Mouse (Mus musculus): ENCODE measurements at regions not wholly inside any gene's neighbourhood (a gene's known extent, or its start where the extent isn't known, plus 50 kb on each side); places are given as distances from the start of the nearest gene placed in this dataset.

DNA sequence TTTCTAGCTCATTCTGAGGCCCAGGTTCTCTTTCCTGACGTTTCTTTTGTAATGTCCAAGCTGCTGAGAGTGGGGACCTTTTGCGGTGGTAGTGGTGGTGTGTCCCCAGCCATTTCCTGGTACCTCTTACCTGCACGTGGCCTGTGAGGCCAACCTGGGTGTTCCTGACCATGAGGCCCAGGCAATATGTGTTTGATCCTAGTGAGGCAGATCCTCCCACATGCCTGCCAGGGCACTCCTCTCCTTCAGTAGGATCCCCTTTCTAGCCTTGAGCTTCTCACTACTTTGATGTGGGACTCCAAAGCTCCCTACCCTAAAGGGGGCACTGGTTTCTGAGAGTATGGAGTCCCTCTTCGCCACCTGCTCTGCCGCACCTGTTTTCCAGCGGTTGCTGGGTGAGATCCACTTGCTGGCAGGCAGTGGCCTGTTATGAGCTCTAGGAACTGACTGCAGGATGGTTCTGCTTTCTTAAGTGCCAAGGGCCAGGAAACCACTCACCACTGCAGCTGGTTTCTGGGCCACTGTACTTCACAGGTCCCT lies 90.6 kb downstream of the Asb1 start:
- no peak for TF ChIP-seq CTCF (IDR thresholded peaks at IDR 0.05; ENCODE audit: low read depth)
- TF ChIP-seq EP300 (IDR thresholded peaks at IDR 0.05; ENCODE audit: low read depth), result no peak
- DNase-seq (ENCODE audit: low spot score), result no peak
- ATAC-seq (ENCODE audit: insufficient read depth, low read depth), result no peak
- H3K27me3 ChIP-seq (ENCODE audit: control insufficient read depth, insufficient read depth, low read length), result no peaks in the 10 kb centered on the region
- no peaks in the 10 kb centered on the region; the same call in 1 of the 2 replicates for H3K4me1 ChIP-seq (ENCODE audit: control insufficient read depth, insufficient read depth)
- no peaks in the 10 kb centered on the region for H3K9me3 ChIP-seq (replicated peaks; ENCODE audit: control insufficient read depth, low read length)
- 77% methylated on average over 6 of the region's 6 CpGs for WGBS
- H3K4me2 ChIP-seq (ENCODE audit: low read depth, low read length), result no peak overlapping the region
- no peak overlapping the region for H3K27ac ChIP-seq (ENCODE audit: low read depth)
- H3K36me3 ChIP-seq (replicated peaks; ENCODE audit: control insufficient read depth, insufficient read depth, low read length), result no peaks in the 10 kb centered on the region
- H3K4me3 ChIP-seq (ENCODE audit: low read depth, low read length), result no peak overlapping the region
- H3K9ac ChIP-seq (replicated peaks; ENCODE audit: low read depth, low read length), result no peak overlapping the region

DNA sequence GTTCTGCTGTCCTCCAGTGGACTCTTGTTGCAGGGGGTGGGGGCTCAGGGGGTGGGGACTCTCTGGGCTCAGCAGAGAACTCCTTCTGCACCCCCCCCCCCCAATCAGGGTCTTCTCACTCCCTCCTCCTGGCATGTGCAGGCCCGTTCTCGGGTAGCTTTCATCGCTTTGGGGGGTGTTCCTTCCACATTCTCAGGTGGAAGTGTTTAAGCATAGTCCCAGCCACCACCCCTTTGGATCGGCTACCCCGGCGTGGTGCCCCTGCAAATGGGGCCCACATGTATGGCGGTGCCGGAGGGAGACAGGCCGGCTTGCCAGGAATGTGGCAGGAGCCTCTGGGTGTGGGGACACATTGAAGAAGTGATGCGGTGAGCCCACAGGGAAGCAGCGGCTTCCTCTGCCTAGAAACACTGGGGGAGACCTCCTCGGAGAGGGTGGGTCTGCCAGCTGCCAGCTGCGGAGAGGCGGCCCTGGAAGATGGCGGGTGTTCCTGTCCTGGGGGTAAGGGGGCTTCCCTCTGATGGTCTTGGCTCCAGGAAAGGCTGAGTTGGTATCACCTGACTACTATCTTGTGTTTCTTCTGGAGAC lies 92.7 kb downstream of the Asb1 start:
- Histone ChIP-seq H3K36me3 (replicated peaks; ENCODE audit: control insufficient read depth, insufficient read depth, low read length) (no peaks in the 10 kb centered on the region), H3K9me3 (replicated peaks; ENCODE audit: control insufficient read depth, low read length) (no peaks in the 10 kb centered on the region), H3K27me3 (ENCODE audit: control insufficient read depth, insufficient read depth, low read length) (no peaks in the 10 kb centered on the region), H3K4me2 (ENCODE audit: low read depth, low read length) (no peak overlapping the region), H3K4me1 (ENCODE audit: control insufficient read depth, insufficient read depth) (no peaks in the 10 kb centered on the region), H3K4me3 (ENCODE audit: low read depth, low read length) (no peak overlapping the region), H3K9ac (replicated peaks; ENCODE audit: low read depth, low read length) (no peak overlapping the region), H3K27ac (ENCODE audit: low read depth) (no peak overlapping the region)
- WGBS, result 86% methylated on average over 15 of the region's 15 CpGs
- ATAC-seq (ENCODE audit: insufficient read depth, low read depth), result no peak
- no peak for TF ChIP-seq EP300 (IDR thresholded peaks at IDR 0.05; ENCODE audit: low read depth)
- no peak for DNase-seq (ENCODE audit: low spot score)

DNA sequence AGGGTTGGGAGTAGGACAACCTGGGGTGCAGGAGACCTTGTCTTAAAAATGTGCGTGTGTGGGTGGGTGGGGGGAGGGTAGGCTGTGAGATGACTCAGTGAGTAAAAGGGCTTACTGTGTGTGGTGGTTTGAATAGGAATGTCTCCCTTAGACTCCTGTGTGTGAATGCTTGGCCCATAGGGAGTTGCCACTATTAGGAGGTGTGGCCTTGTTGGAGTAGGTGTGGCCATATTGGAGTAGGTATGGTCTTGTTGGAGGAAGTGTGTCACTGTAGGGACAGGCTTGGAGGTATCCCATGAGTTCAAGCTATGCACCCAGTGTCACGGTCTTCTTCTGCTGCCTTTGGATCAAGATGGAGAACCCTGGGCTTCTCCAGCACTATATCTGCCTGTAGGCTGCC lies 96.2 kb downstream of the Asb1 start:
- no peak overlapping the region for H3K27ac ChIP-seq (ENCODE audit: low read depth)
- ATAC-seq (ENCODE audit: insufficient read depth, low read depth), result no peak
- no peak overlapping the region for H3K9ac ChIP-seq (replicated peaks; ENCODE audit: low read depth, low read length)
- TF ChIP-seq EP300 (IDR thresholded peaks at IDR 0.05; ENCODE audit: low read depth), result no peak
- no peak for TF ChIP-seq CTCF (IDR thresholded peaks at IDR 0.05; ENCODE audit: low read depth)
- no peaks in the 10 kb centered on the region for H3K9me3 ChIP-seq (replicated peaks; ENCODE audit: control insufficient read depth, low read length)
- no peak for DNase-seq (ENCODE audit: low spot score)
- no peaks in the 10 kb centered on the region for H3K27me3 ChIP-seq (ENCODE audit: control insufficient read depth, insufficient read depth, low read length)
- 65% methylated on average over 2 of the region's 2 CpGs for WGBS
- H3K36me3 ChIP-seq (replicated peaks; ENCODE audit: control insufficient read depth, insufficient read depth, low read length), result no peaks in the 10 kb centered on the region
- no peak overlapping the region for H3K4me3 ChIP-seq (ENCODE audit: low read depth, low read length)
- H3K4me1 ChIP-seq (ENCODE audit: control insufficient read depth, insufficient read depth), result no peaks in the 10 kb centered on the region
- no peak overlapping the region for H3K4me2 ChIP-seq (ENCODE audit: low read depth, low read length)

DNA sequence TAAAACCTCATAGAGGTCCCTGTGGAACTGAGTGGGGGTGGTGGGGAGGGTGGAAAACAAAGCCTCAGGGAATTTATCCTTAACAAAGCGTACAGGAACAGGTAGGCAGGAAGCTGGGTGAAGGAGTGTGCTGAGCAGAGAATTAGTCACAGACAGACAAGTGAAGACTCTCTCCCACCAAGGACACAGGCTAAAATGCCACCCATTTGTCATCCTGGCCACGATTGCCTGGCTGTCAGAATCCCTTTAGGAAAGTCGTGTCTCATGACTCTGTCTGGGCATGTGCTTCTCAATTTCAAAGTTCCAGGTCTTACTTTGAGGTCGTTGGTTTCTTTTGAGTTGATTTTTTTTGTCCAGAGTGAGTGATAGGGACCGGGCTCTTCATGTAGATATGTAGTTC lies 100.2 kb downstream of the Asb1 start:
- no peak for DNase-seq (ENCODE audit: low spot score)
- H3K36me3 ChIP-seq (replicated peaks; ENCODE audit: control insufficient read depth, insufficient read depth, low read length), result no peaks in the 10 kb centered on the region
- H3K4me1 ChIP-seq (ENCODE audit: control insufficient read depth, insufficient read depth), result no peaks in the 10 kb centered on the region
- no peak overlapping the region for H3K27ac ChIP-seq (ENCODE audit: low read depth)
- H3K27me3 ChIP-seq (ENCODE audit: control insufficient read depth, insufficient read depth, low read length), result no peaks in the 10 kb centered on the region
- H3K9ac ChIP-seq (replicated peaks; ENCODE audit: low read depth, low read length), result no peak overlapping the region
- TF ChIP-seq EP300 (IDR thresholded peaks at IDR 0.05; ENCODE audit: low read depth), result no peak
- TF ChIP-seq CTCF (IDR thresholded peaks at IDR 0.05; ENCODE audit: low read depth), result no peak
- ATAC-seq (ENCODE audit: insufficient read depth, low read depth), result no peak
- no peaks in the 10 kb centered on the region for H3K9me3 ChIP-seq (replicated peaks; ENCODE audit: control insufficient read depth, low read length)
- 50% methylated on average over 5 of the region's 5 CpGs for WGBS
- no peak overlapping the region for H3K4me3 ChIP-seq (ENCODE audit: low read depth, low read length)
- H3K4me2 ChIP-seq (ENCODE audit: low read depth, low read length), result no peak overlapping the region

DNA sequence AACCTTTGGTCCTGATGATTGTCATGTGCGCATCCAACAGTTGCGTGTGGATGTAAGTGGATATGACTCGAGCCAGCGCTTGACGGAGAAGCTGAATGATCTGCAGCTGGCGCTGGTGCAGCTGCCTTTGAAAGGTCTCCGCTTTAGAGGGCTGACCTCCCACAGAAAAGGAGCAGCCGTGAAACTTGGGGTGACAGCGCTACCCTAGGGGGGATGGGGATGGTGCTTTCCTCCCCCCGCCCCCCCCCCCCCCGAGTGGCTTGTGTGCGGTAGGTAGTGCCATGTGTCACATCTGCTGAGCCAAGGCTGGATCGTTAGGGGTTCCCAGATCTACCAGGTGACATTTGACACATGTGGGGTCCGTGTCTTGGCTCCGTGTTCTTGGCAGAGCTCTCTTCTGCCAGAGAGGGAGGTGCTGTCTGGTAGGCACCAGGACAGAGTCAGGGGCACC lies 118.7 kb downstream of the Asb1 start:
- 81% methylated on average over 14 of the region's 15 CpGs for WGBS
- ATAC-seq (ENCODE audit: insufficient read depth, low read depth), result no peak
- Histone ChIP-seq H3K27me3 (ENCODE audit: control insufficient read depth, insufficient read depth, low read length) (no peaks in the 10 kb centered on the region), H3K4me2 (ENCODE audit: low read depth, low read length) (no peak overlapping the region), H3K36me3 (replicated peaks; ENCODE audit: control insufficient read depth, insufficient read depth, low read length) (no peaks in the 10 kb centered on the region), H3K27ac (ENCODE audit: low read depth) (no peak overlapping the region), H3K9me3 (replicated peaks; ENCODE audit: control insufficient read depth, low read length) (no peaks in the 10 kb centered on the region), H3K4me1 (ENCODE audit: control insufficient read depth, insufficient read depth) (no peaks in the 10 kb centered on the region), H3K4me3 (ENCODE audit: low read depth, low read length) (no peak overlapping the region), H3K9ac (replicated peaks; ENCODE audit: low read depth, low read length) (no peak overlapping the region)
- TF ChIP-seq CTCF (IDR thresholded peaks at IDR 0.05; ENCODE audit: low read depth) (no peak), EP300 (IDR thresholded peaks at IDR 0.05; ENCODE audit: low read depth) (no peak)
- DNase-seq (ENCODE audit: low spot score), result no peak

DNA sequence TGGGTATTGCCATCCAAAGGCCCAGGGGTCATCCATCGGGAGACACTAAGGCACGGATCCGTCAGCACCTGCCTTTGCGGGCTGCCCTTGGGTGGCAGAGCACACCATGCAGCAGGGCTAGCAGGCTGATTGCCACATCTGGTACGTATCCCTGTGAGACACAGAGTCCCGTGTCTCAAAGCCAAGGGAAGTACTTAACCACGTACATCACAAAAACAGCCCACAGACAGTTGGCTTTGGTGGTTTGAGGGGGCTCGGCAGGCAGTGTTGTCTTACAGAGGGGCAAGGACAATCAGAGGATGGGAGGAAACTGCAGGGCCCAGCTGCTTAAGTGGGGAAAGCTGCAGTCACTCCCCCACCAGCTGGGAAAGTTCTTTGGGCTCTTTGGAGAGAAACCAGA lies 119.1 kb downstream of the Asb1 start:
- WGBS, result 62% methylated on average over 8 of the region's 8 CpGs
- Histone ChIP-seq H3K9me3 (replicated peaks; ENCODE audit: control insufficient read depth, low read length) (no peaks in the 10 kb centered on the region), H3K36me3 (replicated peaks; ENCODE audit: control insufficient read depth, insufficient read depth, low read length) (no peaks in the 10 kb centered on the region), H3K27ac (ENCODE audit: low read depth) (no peak overlapping the region), H3K4me3 (ENCODE audit: low read depth, low read length) (no peak overlapping the region), H3K27me3 (ENCODE audit: control insufficient read depth, insufficient read depth, low read length) (no peaks in the 10 kb centered on the region), H3K4me1 (ENCODE audit: control insufficient read depth, insufficient read depth) (no peaks in the 10 kb centered on the region), H3K4me2 (ENCODE audit: low read depth, low read length) (no peak overlapping the region), H3K9ac (replicated peaks; ENCODE audit: low read depth, low read length) (no peak overlapping the region)
- DNase-seq (ENCODE audit: low spot score), result no peak
- TF ChIP-seq CTCF (IDR thresholded peaks at IDR 0.05; ENCODE audit: low read depth), result no peak
- TF ChIP-seq EP300 (IDR thresholded peaks at IDR 0.05; ENCODE audit: low read depth), result no peak
- ATAC-seq (ENCODE audit: insufficient read depth, low read depth), result no peak
